Mouse (Mus musculus) WW6 (cell line): Measurements from ENCODE around the gene Trpc4ap.

Experiments used
- DNase-seq: peaks from one replicate; pipeline ENCODE4 v3.0.0-alpha.2; 2013; ENCODE audit warnings: low read depth, low spot score

Gene Trpc4ap

GRCm38 (mm10) chr2:155641540-155642472 lies 50.4 kb downstream of the Trpc4ap start:
- no peak for DNase-seq

DNA sequence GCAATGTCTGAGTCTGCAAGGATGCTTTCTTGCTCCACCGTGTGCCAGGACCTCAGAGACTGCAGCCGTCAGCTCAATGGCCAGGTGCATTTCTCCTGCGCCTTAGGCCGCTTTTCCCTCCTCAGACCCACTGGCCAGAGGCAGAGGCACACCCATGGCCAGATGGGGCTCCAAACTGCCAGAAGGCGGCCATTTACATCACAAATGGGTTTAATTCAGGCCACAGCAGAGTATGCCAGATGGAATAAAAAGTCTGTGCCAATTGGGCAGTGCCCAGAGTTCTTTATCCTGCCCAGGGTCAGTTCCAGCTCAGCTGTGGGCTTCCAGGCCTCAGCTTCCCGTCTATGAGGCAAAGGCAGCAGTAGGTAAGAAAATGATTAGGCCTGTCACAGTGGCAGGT lies 51.5 kb downstream of the Trpc4ap start:
- no peak for DNase-seq

DNA sequence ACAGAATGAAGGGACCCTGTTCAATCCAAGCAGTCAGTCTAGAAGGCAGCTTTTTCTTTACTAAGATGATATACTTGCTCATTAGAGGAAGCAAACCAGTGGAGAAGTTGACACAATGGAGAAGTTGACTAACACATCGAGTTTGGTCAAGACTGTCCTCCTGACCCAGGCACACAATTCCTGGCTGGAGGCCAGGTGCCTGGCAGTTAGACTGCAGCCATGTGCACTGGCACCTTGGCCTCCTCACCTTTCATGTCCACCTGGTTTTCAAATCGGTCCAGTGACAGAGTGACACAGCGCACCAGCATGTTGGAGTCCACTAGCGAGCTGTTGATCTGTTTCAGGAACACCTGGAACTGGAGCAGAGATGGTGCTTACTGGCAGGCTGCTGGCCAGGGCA lies 54.8 kb downstream of the Trpc4ap start:
- no peak for DNase-seq

DNA sequence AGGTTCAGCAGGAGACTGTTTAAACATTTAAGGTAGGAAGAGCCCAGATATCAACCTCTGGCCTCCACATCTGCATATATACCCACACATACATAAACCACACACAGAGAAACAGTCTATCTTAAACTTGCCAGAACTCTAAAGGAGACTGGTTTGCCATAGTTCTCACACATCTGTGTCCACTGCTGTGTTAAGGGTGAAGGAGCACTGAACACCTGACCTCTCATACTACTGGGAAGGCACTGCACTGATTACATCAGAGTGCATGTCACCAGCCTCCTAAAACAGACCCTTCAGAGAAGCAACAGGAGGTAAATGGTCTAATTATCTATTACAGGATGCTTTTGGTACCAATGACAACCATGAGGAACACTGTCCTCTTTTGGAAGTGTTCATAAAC lies 55.3 kb downstream of the Trpc4ap start:
- DNase-seq = no peak

- DNase-seq = no peak
Measured at GRCm38 (mm10) chr2:155635961-155636360, 56.2 kb downstream of the Trpc4ap start.

- DNase-seq = no peak
Measured at GRCm38 (mm10) chr2:155634562-155634961, 57.6 kb downstream of the Trpc4ap start.

GRCm38 (mm10) chr2:155633731-155634130 lies 58.5 kb downstream of the Trpc4ap start:
- no peak for DNase-seq

GRCm38 (mm10) chr2:155633121-155633520 lies 59.1 kb downstream of the Trpc4ap start:
- DNase-seq = no peak

- no peak for DNase-seq
Measured at GRCm38 (mm10) chr2:155632138-155632936, 59.8 kb downstream of the Trpc4ap start.

- no peak for DNase-seq
Measured at GRCm38 (mm10) chr2:155630590-155631416, 61.4 kb downstream of the Trpc4ap start.

GRCm38 (mm10) chr2:155630153-155630552 lies 62.0 kb downstream of the Trpc4ap start:
- no peak for DNase-seq

GRCm38 (mm10) chr2:155629231-155629661 lies 62.9 kb downstream of the Trpc4ap start:
- no peak for DNase-seq

- no peak for DNase-seq
Measured at GRCm38 (mm10) chr2:155628519-155628918, 63.7 kb downstream of the Trpc4ap start.

DNA sequence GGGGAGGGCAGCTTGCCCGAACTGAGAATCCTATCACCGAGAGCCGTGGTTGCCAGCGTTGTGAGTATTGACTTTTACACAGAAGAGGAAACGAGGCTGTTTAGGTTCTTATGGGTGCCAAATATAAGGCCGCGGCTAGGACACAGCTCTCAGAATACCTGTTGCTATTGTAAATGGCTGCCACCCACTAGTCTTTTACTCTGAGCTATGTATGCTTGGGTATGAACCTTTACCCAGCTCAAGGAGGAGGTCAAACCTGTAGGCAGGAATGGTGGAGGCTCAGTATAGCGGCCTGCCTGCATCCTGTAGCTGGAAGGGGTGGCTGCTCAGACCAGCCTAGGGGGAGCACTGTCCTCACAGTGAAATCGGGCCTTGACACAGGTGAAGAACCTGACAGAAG lies 64.1 kb downstream of the Trpc4ap start:
- DNase-seq = no peak

DNA sequence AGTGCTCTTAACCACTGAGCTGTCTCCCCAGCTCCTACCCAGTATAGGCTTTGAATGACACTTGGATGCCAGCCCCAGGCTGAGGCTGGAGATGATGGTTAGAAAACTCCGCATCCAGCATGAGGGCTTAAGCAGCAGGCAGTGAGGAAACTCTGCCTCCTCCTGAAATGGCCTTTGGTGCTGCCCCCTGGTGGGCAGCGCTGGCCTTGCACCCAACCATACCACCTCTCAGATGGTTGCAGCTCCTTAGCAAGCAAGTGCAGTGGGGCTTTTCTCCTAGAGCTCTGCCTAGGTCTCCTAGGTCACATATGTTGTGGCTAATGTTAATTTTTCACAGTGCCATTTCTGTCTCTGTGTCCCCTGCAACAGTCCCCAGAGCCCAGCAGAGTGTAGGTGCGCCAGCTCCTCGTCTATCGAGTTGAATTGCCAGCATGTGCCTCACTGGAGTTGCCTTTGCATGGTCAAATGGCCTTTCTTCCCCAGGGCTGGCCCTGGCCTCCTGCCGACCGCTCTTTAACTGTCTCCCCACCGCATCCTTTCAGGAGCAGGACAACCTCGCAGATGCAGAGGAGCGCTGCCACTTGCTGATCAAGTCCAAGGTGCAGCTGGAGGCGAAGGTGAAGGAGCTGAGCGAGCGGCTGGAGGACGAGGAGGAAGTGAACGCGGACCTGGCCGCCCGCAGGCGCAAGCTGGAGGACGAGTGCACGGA lies 65.0 kb downstream of the Trpc4ap start:
- DNase-seq = peak; percentile 71

DNA sequence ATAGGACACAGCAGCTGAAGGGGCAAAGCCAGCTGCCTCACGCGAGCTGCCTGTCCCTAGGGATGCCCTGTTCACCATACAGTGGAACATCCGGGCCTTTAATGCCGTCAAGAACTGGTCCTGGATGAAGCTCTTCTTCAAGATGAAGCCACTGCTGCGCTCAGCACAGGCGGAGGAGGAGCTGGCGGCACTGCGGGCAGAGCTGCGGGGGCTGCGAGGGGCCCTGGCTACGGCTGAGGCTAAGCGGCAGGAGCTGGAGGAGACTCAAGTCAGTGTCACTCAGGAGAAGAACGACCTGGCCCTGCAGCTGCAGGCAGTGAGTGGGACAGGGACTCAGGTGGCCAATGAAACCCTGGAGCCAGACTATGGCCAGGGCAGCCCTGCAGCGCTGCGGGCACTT lies 65.9 kb downstream of the Trpc4ap start:
- no peak for DNase-seq

DNA sequence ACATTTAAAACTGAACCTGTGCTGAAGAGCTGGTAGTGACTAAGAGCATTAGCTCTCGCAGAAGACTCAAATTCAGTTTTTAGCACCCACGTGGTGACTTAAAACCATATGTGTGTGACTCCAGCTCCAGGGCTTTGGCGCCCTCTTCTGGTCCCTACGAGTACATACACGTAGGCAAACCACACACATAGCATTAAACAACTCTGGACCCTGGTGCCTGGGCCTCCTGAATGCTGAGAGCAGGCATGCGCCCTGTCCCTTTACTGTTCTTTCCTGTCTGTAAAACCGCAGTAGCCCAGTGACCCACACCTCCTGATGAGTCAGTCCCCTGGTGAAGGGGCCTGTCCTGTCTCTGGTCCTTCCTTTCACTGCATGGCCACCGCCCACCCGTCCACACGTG lies 67.5 kb downstream of the Trpc4ap start:
- DNase-seq = no peak

DNA sequence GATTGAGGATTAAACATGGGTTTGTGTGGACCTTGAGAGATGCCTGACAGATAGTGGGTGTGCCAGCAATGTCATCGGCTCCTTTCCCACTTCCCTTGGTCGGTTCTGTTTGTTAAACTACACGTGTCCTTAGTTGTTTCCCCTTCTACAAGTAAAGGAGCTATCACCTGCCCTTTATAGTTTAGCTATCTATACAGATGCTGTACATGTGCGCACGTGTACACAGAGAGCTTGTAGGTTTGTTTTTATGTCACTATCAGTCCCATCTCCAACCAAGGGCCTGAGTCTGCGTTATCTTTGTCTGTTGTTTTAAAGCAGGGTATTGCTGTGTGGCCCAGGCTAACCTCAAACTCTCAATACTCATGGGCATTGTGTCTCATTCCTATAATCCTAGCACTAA lies 68.2 kb downstream of the Trpc4ap start:
- no peak for DNase-seq

DNA sequence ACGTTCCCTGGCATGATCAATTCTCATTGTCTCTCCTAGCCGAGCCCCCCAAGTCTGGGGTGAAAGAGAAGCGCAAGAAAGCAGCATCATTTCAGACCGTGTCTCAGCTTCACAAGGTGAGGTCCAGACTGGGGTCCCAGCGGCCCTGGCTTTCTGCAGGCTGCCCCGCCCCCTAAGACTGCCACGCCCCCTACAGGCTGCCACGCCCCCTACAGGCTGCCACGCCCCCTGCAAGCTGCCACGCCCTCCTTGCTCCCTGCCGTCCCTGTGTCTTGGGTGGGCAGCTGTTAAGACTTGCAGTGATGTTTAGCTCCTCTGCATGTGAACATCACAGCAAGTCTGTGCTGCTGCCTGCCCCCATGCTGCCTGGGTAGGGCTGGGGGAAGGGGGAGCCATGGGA lies 69.6 kb downstream of the Trpc4ap start:
- DNase-seq = no peak

- DNase-seq = no peak
Measured at GRCm38 (mm10) chr2:155619817-155620216, 72.4 kb downstream of the Trpc4ap start.

GRCm38 (mm10) chr2:155616971-155617370 lies 75.2 kb downstream of the Trpc4ap start:
- DNase-seq = no peak
